Mouse (Mus musculus): ENCODE results near the gene Cpne2. TPM values are rescaled to one million over a fixed set of nuclear protein-coding genes. Genes with fewer than 3 reads are reported as not detected.

Gene Cpne2
- total RNA-seq, 2 experiments from 2014 or later = 23.3 to 27.0 TPM

Small RNA genes within 50 kb of the gene (microRNA-seq; reads per million reads assigned to microRNA genes)
- 0 reads per million in 2 experiments for gene Mir7072

Other genes with a start within 250 kb of the Cpne2 start
- under 1 TPM; 0.36 to 0.51 TPM for gene Slc12a3, start 203.8 kb upstream of the Cpne2 start, total RNA-seq (2021)
- gene Herpud1, start 146.6 kb upstream of the Cpne2 start, total RNA-seq (2021) = 10 to 100 TPM; 48.8 to 60.8 TPM
- under 1 TPM; 0.24 to 0.30 TPM for gene Nlrc5, start 98.6 kb upstream of the Cpne2 start, total RNA-seq (2021)
- gene Rspry1, start 68.9 kb downstream of the Cpne2 start, total RNA-seq (2021) = 10 to 100 TPM; 30.3 to 30.9 TPM
- 10 to 100 TPM; 33.9 to 38.6 TPM for gene Fam192a, start 69.0 kb downstream of the Cpne2 start, total RNA-seq (2021)
- 100 to 1,000 TPM; 155 to 165 TPM for gene Arl2bp, start 133.6 kb downstream of the Cpne2 start, total RNA-seq (2021)
- gene Pllp, start 163.3 kb downstream of the Cpne2 start, total RNA-seq (2021) = 10 to 100 TPM; 32.1 to 44.9 TPM
- gene Ccl22, start 212.6 kb downstream of the Cpne2 start, total RNA-seq (2021) = not detected
- gene Cx3cl1, start 239.0 kb downstream of the Cpne2 start, total RNA-seq (2021) = 100 to 1,000 TPM; 664 to 689 TPM

All from left cerebral cortex, postnatal 14 days (tissue).